Mouse (Mus musculus): Measurements from ENCODE around the gene Etfa. TPM values are rescaled to one million over a fixed set of nuclear protein-coding genes. Genes with fewer than 3 reads are reported as not detected.
A peak's percentile ranks its signal among the peaks of the same experiment; 100 is the strongest.

Etfa gene
- polyA plus RNA-seq, 1 experiment from 2014 or later = 189 TPM

DNA sequence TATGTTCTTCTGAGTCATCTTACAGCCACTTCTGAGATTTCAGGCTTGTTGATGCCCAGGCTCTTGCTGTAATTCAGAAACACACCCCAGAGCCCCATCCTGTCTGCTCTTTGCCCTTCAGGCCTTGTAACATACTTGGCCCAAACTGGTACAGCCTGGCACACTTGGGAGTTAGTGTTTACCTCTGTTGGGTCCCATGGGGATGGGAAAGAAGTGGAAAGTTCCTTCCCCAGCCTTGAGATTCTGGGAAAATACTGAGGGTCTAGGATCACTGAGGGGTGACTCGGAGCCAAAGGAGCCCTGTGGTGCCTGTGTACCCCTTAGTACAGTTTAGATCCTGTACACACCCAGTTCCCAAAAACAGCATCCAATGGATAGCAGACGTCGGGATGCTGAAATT, 90.3 kb downstream of the Etfa start:
- H3K4me3 ChIP-seq = no peak overlapping the region
- ATAC-seq (ENCODE audit: insufficient number of reproducible peaks, insufficient read depth, low FRiP score, low TSS enrichment, low read depth) = no peak
- WGBS = 84% methylated on average over 3 of the region's 3 CpGs

GRCm38 (mm10) chr9:55411154-55411553, 100.9 kb downstream of the Etfa start:
- H3K4me2 ChIP-seq = no peak overlapping the region
- H3K4me1 ChIP-seq = peaks cover 25% of the 10 kb centered on the region
- H3K9me3 ChIP-seq = no peaks in the 10 kb centered on the region
- H3K36me3 ChIP-seq = no peaks in the 10 kb centered on the region
- no peak overlapping the region for H3K4me3 ChIP-seq
- ATAC-seq (ENCODE audit: insufficient number of reproducible peaks, insufficient read depth, low FRiP score, low TSS enrichment, low read depth) = no peak
- WGBS = 30% methylated on average over 6 of the region's 6 CpGs
- no peak overlapping the region for H3K27ac ChIP-seq
- H3K27me3 ChIP-seq = no peaks in the 10 kb centered on the region
- H3K9ac ChIP-seq = no peak overlapping the region

More for the DNA sequence above, 90.3 kb downstream of the Etfa start:
- Histone ChIP-seq H3K9ac (no peak overlapping the region), H3K36me3 (no peaks in the 10 kb centered on the region), H3K27ac (no peak overlapping the region), H3K4me1 (peaks cover 9% of the 10 kb centered on the region; the same call in 1 of the 2 replicates), H3K4me2 (no peak overlapping the region), H3K27me3 (no peaks in the 10 kb centered on the region), H3K9me3 (0 out of 2 replicates have a peak, but pooled peaks cover 9% of the 10 kb centered on the region)

GRCm38 (mm10) chr9:55410430-55410829, 101.6 kb downstream of the Etfa start:
- H3K4me1 ChIP-seq = peaks cover 25% of the 10 kb centered on the region
- no peaks in the 10 kb centered on the region for H3K9me3 ChIP-seq
- no peak overlapping the region for H3K4me3 ChIP-seq
- 49% methylated on average over 6 of the region's 6 CpGs for WGBS
- H3K27ac ChIP-seq = no peak overlapping the region
- no peak overlapping the region for H3K9ac ChIP-seq
- ATAC-seq (ENCODE audit: insufficient number of reproducible peaks, insufficient read depth, low FRiP score, low TSS enrichment, low read depth) = no peak
- H3K36me3 ChIP-seq = no peaks in the 10 kb centered on the region
- no peaks in the 10 kb centered on the region for H3K27me3 ChIP-seq
- H3K4me2 ChIP-seq = no peak overlapping the region

DNA sequence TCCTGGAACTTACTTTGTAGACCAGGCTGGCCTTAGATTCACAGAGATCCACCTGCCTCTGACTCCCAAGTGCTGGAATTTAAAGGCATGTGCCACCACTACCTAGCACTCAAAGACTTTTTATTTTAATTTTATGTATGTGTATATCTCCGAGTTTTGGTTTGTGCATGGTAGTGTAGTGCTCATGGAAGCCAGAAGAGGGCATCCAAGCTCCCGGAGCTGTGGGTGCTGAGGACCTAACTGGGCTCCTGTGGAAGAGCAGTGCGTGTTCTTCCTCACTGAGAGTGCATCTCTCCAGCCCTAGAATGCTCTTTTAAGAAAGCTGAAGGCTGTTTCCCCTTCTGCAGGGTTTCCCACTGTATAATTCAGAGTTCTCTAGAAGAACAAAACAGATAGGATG, 102.2 kb downstream of the Etfa start:
- H3K27me3 ChIP-seq = no peaks in the 10 kb centered on the region
- H3K36me3 ChIP-seq = no peaks in the 10 kb centered on the region
- no peak for ATAC-seq (ENCODE audit: insufficient number of reproducible peaks, insufficient read depth, low FRiP score, low TSS enrichment, low read depth)
- 45% methylated on average over 3 of the region's 3 CpGs for WGBS
- no peak overlapping the region for H3K9ac ChIP-seq
- H3K9me3 ChIP-seq = no peaks in the 10 kb centered on the region
- H3K4me1 ChIP-seq = peaks cover 25% of the 10 kb centered on the region
- H3K4me2 ChIP-seq = no peak overlapping the region
- H3K4me3 ChIP-seq = no peak overlapping the region
- H3K27ac ChIP-seq = no peak overlapping the region

- H3K36me3 ChIP-seq = no peaks in the 10 kb centered on the region
- H3K4me2 ChIP-seq = no peak overlapping the region
- no peaks in the 10 kb centered on the region for H3K9me3 ChIP-seq
- ATAC-seq (ENCODE audit: insufficient number of reproducible peaks, insufficient read depth, low FRiP score, low TSS enrichment, low read depth) = no peak
- H3K27ac ChIP-seq = no peak overlapping the region
- H3K9ac ChIP-seq = 0 out of 2 replicates have a peak overlapping the region, but pooled peaks have one; percentile 6
- H3K4me1 ChIP-seq = peaks cover 25% of the 10 kb centered on the region
- H3K4me3 ChIP-seq = no peak overlapping the region
- no peaks in the 10 kb centered on the region for H3K27me3 ChIP-seq
- WGBS = 50% methylated on average over 4 of the region's 4 CpGs
Measured at GRCm38 (mm10) chr9:55408851-55409250, 103.2 kb downstream of the Etfa start.

- Histone ChIP-seq H3K27me3 (no peaks in the 10 kb centered on the region), H3K36me3 (no peaks in the 10 kb centered on the region), H3K9ac (no peak overlapping the region), H3K4me2 (no peak overlapping the region), H3K4me1 (peaks cover 25% of the 10 kb centered on the region), H3K27ac (no peak overlapping the region), H3K9me3 (no peaks in the 10 kb centered on the region), H3K4me3 (no peak overlapping the region)
- WGBS = 12% methylated on average over 2 of the region's 2 CpGs
- ATAC-seq (ENCODE audit: insufficient number of reproducible peaks, insufficient read depth, low FRiP score, low TSS enrichment, low read depth) = peak; percentile 65; the same call in 1 of the 2 replicates
Measured at GRCm38 (mm10) chr9:55406773-55407172, 105.3 kb downstream of the Etfa start.

DNA sequence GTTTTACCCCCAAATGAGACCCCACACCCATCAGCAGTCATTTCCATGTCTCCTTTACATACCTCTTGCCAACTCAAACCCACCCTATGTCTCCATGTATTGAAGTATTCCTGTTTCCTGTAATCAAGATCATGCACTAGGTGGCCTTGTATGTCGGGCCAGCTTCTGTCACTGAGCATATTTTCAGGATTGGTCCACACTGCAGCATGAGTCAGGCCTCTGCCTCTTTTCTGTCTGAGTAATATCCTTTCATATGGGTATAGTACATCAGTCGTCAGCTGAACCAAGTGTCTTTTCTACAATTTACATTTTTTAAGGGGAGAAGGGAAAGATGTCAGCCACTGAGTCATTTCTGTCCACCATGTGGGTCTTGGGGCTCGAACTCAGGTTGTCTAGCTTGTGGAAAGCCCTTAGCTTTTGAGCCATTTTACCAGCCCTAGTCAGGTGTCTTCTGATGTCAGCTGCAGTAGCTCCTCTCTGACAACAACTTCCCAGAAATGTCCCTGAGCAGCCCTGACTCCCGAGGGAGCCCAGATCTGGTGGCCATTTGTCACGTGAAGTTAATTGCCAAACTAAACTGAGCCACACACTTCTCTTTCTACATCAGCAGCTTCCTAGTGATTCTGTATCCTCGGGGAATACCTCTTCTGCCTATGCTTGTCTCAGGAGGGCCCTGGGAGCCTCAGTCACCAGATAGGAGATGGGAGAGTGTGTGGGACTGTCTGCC, 106.9 kb downstream of the Etfa start:
- ATAC-seq (ENCODE audit: insufficient number of reproducible peaks, insufficient read depth, low FRiP score, low TSS enrichment, low read depth) = no peak
- Histone ChIP-seq H3K4me3 (no peak overlapping the region), H3K27ac (no peak overlapping the region), H3K4me2 (no peak overlapping the region), H3K9me3 (no peaks in the 10 kb centered on the region), H3K9ac (no peak overlapping the region), H3K4me1 (peaks cover 14% of the 10 kb centered on the region), H3K36me3 (no peaks in the 10 kb centered on the region), H3K27me3 (no peaks in the 10 kb centered on the region)
- WGBS = 60% methylated on average over 6 of the region's 6 CpGs

Other genes starting within 250 kb of the Etfa start
- gene Nrg4, start 185.4 kb downstream of the Etfa start, polyA plus RNA-seq (2015; fragmentation: Nextera tagmentation; extraction: Ambion mirVana) = 1.5 and 2.6 TPM in 2 replicates
- gene Tmem266, start 185.3 kb downstream of the Etfa start, polyA plus RNA-seq (2015; fragmentation: Nextera tagmentation; extraction: Ambion mirVana) = 0.63 and 0.74 TPM in 2 replicates
- gene Isl2, start 26.4 kb upstream of the Etfa start, polyA plus RNA-seq (2015; fragmentation: Nextera tagmentation; extraction: Ambion mirVana) = 3.3 and 4.0 TPM in 2 replicates

All from embryonic facial prominence, embryonic 13.5 days (tissue).